Mouse (Mus musculus) stomach, embryonic 15.5 days (tissue): ENCODE data around the gene Limd2. TPM values are rescaled to one million over a fixed set of nuclear protein-coding genes. Genes with fewer than 3 reads are reported as not detected.
"Not testable (repeated sequence)": the region's sequence is repeated elsewhere in the genome, so short reads cannot be mapped to it uniquely, and the experiment has no call there.

ENCODE experiments used
- ATAC-seq: fragments of 200-750 bp; cut with Nextera tagmentation; 2 replicates; pipeline ENCODE4 v1.8.0; 2017; ENCODE audit warnings: low read depth, moderate number of reproducible peaks, moderate TSS enrichment; ENCODE audit not compliant: insufficient read depth, low FRiP score
- H3K27ac ChIP-seq: fragments of 300-500 bp; sonication (generic); 2 replicates; pipeline ENCODE4 v1.5.1; 2015; ENCODE audit warnings: mild to moderate bottlenecking, inconsistent platforms
- H3K27me3 ChIP-seq: fragments of 300-500 bp; sonication (generic); replicated peaks from 2 replicates; pipeline ENCODE4 v1.6.1; 2015; ENCODE audit warnings: inconsistent platforms
- H3K36me3 ChIP-seq: fragments of 300-500 bp; sonication (generic); 2 replicates; pipeline ENCODE4 v1.6.1; 2015; ENCODE audit warnings: inconsistent platforms
- H3K4me1 ChIP-seq: fragments of 300-500 bp; sonication (generic); 2 replicates; pipeline ENCODE4 v1.6.1; 2015; ENCODE audit warnings: inconsistent platforms
- H3K4me2 ChIP-seq: fragments of 300-500 bp; sonication (generic); 2 replicates; pipeline ENCODE4 v1.6.1; 2015; ENCODE audit warnings: mild to moderate bottlenecking, inconsistent platforms
- H3K4me3 ChIP-seq: fragments of 300-500 bp; sonication (generic); replicated peaks from 2 replicates; pipeline ENCODE4 v1.5.1; 2015; ENCODE audit warnings: inconsistent platforms
- H3K9ac ChIP-seq: fragments of 300-500 bp; sonication (generic); 2 replicates; pipeline ENCODE4 v1.6.1; 2015; ENCODE audit warnings: inconsistent platforms
- H3K9me3 ChIP-seq: fragments of 300-500 bp; sonication (generic); 2 replicates; pipeline ENCODE4 v1.6.1; 2016; ENCODE audit warnings: inconsistent platforms
- WGBS: fragments of 180-500 bp; shearing (Covaris S2); methylation state at CpG from one replicate; pipeline ENCODE4 v1.1.7; 2015; 5-methylcytosine and 5-hydroxymethylcytosine counted together
- polyA plus RNA-seq: library from polyadenylated mRNA; unstranded; fragments of >200 nt; fragmentation: Nextera tagmentation; extraction: Ambion mirVana; gene quantifications from 2 replicates; pipeline ENCODE4 v1.2.1, GENCODE M21; 2015

Limd2 gene
- polyA plus RNA-seq, 1 experiment from 2014 or later = 117 TPM

GRCm38 (mm10) chr11:106155761-106156160 lies 4.9 kb downstream of the Limd2 start:
- peaks cover 43% of the 10 kb centered on the region for H3K36me3 ChIP-seq
- H3K27ac ChIP-seq = no peak overlapping the region
- 52% methylated on average over 3 of the region's 3 CpGs for WGBS
- H3K9me3 ChIP-seq = no peaks in the 10 kb centered on the region
- no peak overlapping the region for H3K4me3 ChIP-seq
- no peak for ATAC-seq
- no peaks in the 10 kb centered on the region for H3K27me3 ChIP-seq
- H3K4me1 ChIP-seq = peaks cover 17% of the 10 kb centered on the region
- H3K9ac ChIP-seq = no peak overlapping the region
- no peak overlapping the region for H3K4me2 ChIP-seq

- WGBS = 57% methylated on average over 2 of the region's 2 CpGs
- H3K4me2 ChIP-seq = no peak overlapping the region
- no peaks in the 10 kb centered on the region for H3K9me3 ChIP-seq
- no peak overlapping the region for H3K4me3 ChIP-seq
- peaks cover 14% of the 10 kb centered on the region for H3K4me1 ChIP-seq
- H3K36me3 ChIP-seq = peaks cover 53% of the 10 kb centered on the region
- H3K9ac ChIP-seq = no peak overlapping the region
- no peak overlapping the region for H3K27ac ChIP-seq
- no peaks in the 10 kb centered on the region for H3K27me3 ChIP-seq
- ATAC-seq = no peak
These were observed 5.9 kb downstream of the Limd2 start for GRCm38 (mm10) chr11:106154770-106155169.

- H3K36me3 ChIP-seq = peaks cover 60% of the 10 kb centered on the region
These were observed 6.6 kb downstream of the Limd2 start for GRCm38 (mm10) chr11:106154091-106154490.

GRCm38 (mm10) chr11:106152132-106152531 lies 8.5 kb downstream of the Limd2 start:
- Histone ChIP-seq H3K4me1 (no peaks in the 10 kb centered on the region), H3K27me3 (no peaks in the 10 kb centered on the region), H3K36me3 (peaks cover 60% of the 10 kb centered on the region), H3K27ac (no peak overlapping the region), H3K9ac (no peak overlapping the region), H3K4me3 (no peak overlapping the region), H3K4me2 (no peak overlapping the region), H3K9me3 (no peaks in the 10 kb centered on the region)
- no peak for ATAC-seq
- 79% methylated on average over 8 of the region's 8 CpGs for WGBS

More at GRCm38 (mm10) chr11:106154091-106154490, 6.6 kb downstream of the Limd2 start:
- Histone ChIP-seq H3K9me3 (no peaks in the 10 kb centered on the region), H3K27me3 (no peaks in the 10 kb centered on the region), H3K4me1 (peaks cover 10% of the 10 kb centered on the region), H3K4me2 (no peak overlapping the region), H3K4me3 (no peak overlapping the region), H3K9ac (no peak overlapping the region), H3K27ac (no peak overlapping the region)
- ATAC-seq = no peak
- 73% methylated on average over 5 of the region's 5 CpGs for WGBS

- ATAC-seq = 0 out of 2 replicates have a peak, but pooled peaks have one; percentile 23
- Histone ChIP-seq H3K9me3 (no peaks in the 10 kb centered on the region), H3K36me3 (peaks cover 56% of the 10 kb centered on the region), H3K27me3 (no peaks in the 10 kb centered on the region), H3K27ac (no peak overlapping the region), H3K9ac (no peak overlapping the region), H3K4me1 (no peaks in the 10 kb centered on the region), H3K4me3 (no peak overlapping the region), H3K4me2 (no peak overlapping the region)
- 79% methylated on average over 3 of the region's 3 CpGs for WGBS
These were observed 9.4 kb downstream of the Limd2 start for GRCm38 (mm10) chr11:106151219-106151618.

- Histone ChIP-seq H3K9ac (no peak overlapping the region), H3K27me3 (no peaks in the 10 kb centered on the region), H3K4me3 (no peak overlapping the region), H3K36me3 (0 out of 2 replicates have a peak, but pooled peaks cover 14% of the 10 kb centered on the region), H3K4me2 (peak overlapping the region; percentile 29; the same call in 1 of the 2 replicates), H3K27ac (peak overlapping the region; percentile 80), H3K4me1 (no peaks in the 10 kb centered on the region), H3K9me3 (no peaks in the 10 kb centered on the region)
- 39% methylated on average over 8 of the region's 8 CpGs for WGBS
- peak; percentile 82; the same call in 1 of the 2 replicates for ATAC-seq
These were observed 25.8 kb downstream of the Limd2 start for GRCm38 (mm10) chr11:106134580-106135528.

- H3K27ac ChIP-seq = no peak overlapping the region
- H3K4me1 ChIP-seq = no peaks in the 10 kb centered on the region
- H3K9me3 ChIP-seq = no peaks in the 10 kb centered on the region
- ATAC-seq = no peak
- no peak overlapping the region for H3K4me3 ChIP-seq
- H3K9ac ChIP-seq = no peak overlapping the region
- 0 out of 2 replicates have a peak, but pooled peaks cover 17% of the 10 kb centered on the region for H3K36me3 ChIP-seq
- H3K4me2 ChIP-seq = no peak overlapping the region
- 93% methylated on average over 5 of the region's 5 CpGs for WGBS
- H3K27me3 ChIP-seq = no peaks in the 10 kb centered on the region
These were observed 28.1 kb downstream of the Limd2 start for GRCm38 (mm10) chr11:106132516-106132915.

- WGBS = 80% methylated on average over 1 of the region's 1 CpGs
These were observed 31.2 kb downstream of the Limd2 start for GRCm38 (mm10) chr11:106129477-106129876.

GRCm38 (mm10) chr11:106126727-106127373 lies 33.8 kb downstream of the Limd2 start:
- H3K36me3 ChIP-seq = peaks cover 12% of the 10 kb centered on the region; the same call in 1 of the 2 replicates
- H3K9ac ChIP-seq = not testable (repeated sequence)

More at GRCm38 (mm10) chr11:106129477-106129876, 31.2 kb downstream of the Limd2 start:
- H3K27ac ChIP-seq = no peak overlapping the region
- H3K9ac ChIP-seq = no peak overlapping the region
- no peaks in the 10 kb centered on the region for H3K4me1 ChIP-seq
- 0 out of 2 replicates have a peak, but pooled peaks cover 7% of the 10 kb centered on the region for H3K36me3 ChIP-seq
- ATAC-seq = no peak
- no peak overlapping the region for H3K4me3 ChIP-seq
- H3K4me2 ChIP-seq = no peak overlapping the region
- no peaks in the 10 kb centered on the region for H3K9me3 ChIP-seq
- H3K27me3 ChIP-seq = no peaks in the 10 kb centered on the region

GRCm38 (mm10) chr11:106125827-106126226 lies 34.8 kb downstream of the Limd2 start:
- H3K4me3 ChIP-seq = no peak overlapping the region
- 67% methylated on average over 1 of the region's 1 CpGs for WGBS
- H3K4me2 ChIP-seq = no peak overlapping the region
- H3K27ac ChIP-seq = no peak overlapping the region
- H3K36me3 ChIP-seq = peaks cover 11% of the 10 kb centered on the region; the same call in 1 of the 2 replicates
- H3K4me1 ChIP-seq = no peaks in the 10 kb centered on the region
- ATAC-seq = no peak
- H3K27me3 ChIP-seq = no peaks in the 10 kb centered on the region
- H3K9ac ChIP-seq = no peak overlapping the region
- H3K9me3 ChIP-seq = no peaks in the 10 kb centered on the region

More at GRCm38 (mm10) chr11:106126727-106127373, 33.8 kb downstream of the Limd2 start:
- ATAC-seq, H3K27ac ChIP-seq, H3K4me3 ChIP-seq, H3K4me1 ChIP-seq, H3K4me2 ChIP-seq, H3K27me3 ChIP-seq, H3K9me3 ChIP-seq: not testable (repeated sequence)
- 93% methylated on average over 6 of the region's 6 CpGs for WGBS

GRCm38 (mm10) chr11:106124784-106125183 lies 35.9 kb downstream of the Limd2 start:
- Histone ChIP-seq H3K4me2 (no peak overlapping the region), H3K27me3 (no peaks in the 10 kb centered on the region), H3K9me3 (no peaks in the 10 kb centered on the region), H3K4me1 (no peaks in the 10 kb centered on the region), H3K27ac (no peak overlapping the region), H3K4me3 (no peak overlapping the region), H3K36me3 (peaks cover 9% of the 10 kb centered on the region; the same call in 1 of the 2 replicates), H3K9ac (no peak overlapping the region)
- ATAC-seq = no peak
- WGBS = 70% methylated on average over 4 of the region's 4 CpGs

GRCm38 (mm10) chr11:106122736-106123135 lies 37.9 kb downstream of the Limd2 start:
- Histone ChIP-seq H3K4me3 (no peak overlapping the region), H3K9ac (no peak overlapping the region), H3K36me3 (peaks cover 12% of the 10 kb centered on the region), H3K4me2 (no peak overlapping the region), H3K27me3 (no peaks in the 10 kb centered on the region), H3K9me3 (no peaks in the 10 kb centered on the region), H3K27ac (peak overlapping the region; percentile 44; the same call in 1 of the 2 replicates), H3K4me1 (no peaks in the 10 kb centered on the region)
- WGBS = 63% methylated on average over 3 of the region's 3 CpGs
- no peak for ATAC-seq
